Mouse (Mus musculus): ENCODE data around the gene Aloxe3. TPM values are rescaled to one million over a fixed set of nuclear protein-coding genes. Genes with fewer than 3 reads are reported as not detected.

Aloxe3 gene
- polyA plus RNA-seq, 1 experiment from 2014 or later: 0.66 TPM

GRCm38 (mm10) chr11:69117737-69118695 lies 7.7 kb upstream of the Aloxe3 start:
- peaks cover 21% of the 10 kb centered on the region for H3K27me3 ChIP-seq (ENCODE audit: control insufficient read depth, insufficient read depth, low read length)

GRCm38 (mm10) chr11:69118765-69119164 lies 6.9 kb upstream of the Aloxe3 start:
- under 1% methylated on average over 15 of the region's 15 CpGs for WGBS
- Histone ChIP-seq H3K36me3 (ENCODE audit: control insufficient read depth, insufficient read depth, low read length) (no peaks in the 10 kb centered on the region), H3K4me3 (ENCODE audit: low read depth, low read length) (peak overlapping the region; percentile 75), H3K4me1 (ENCODE audit: control insufficient read depth, insufficient read depth, low read length) (peaks cover 16% of the 10 kb centered on the region), H3K9me3 (ENCODE audit: control insufficient read depth, low read length) (no peaks in the 10 kb centered on the region), H3K9ac (ENCODE audit: low read length) (no peak overlapping the region), H3K27ac (ENCODE audit: low read depth, low read length) (no peak overlapping the region), H3K27me3 (ENCODE audit: control insufficient read depth, insufficient read depth, low read length) (peaks cover 21% of the 10 kb centered on the region), H3K4me2 (ENCODE audit: low read depth) (peak overlapping the region; percentile 98)
- ATAC-seq (ENCODE audit: insufficient read depth, low FRiP score, low TSS enrichment): peak; percentile 38; the same call in 1 of the 2 replicates
- peak; percentile 88 for DNase-seq (ENCODE audit: low spot score)

More at GRCm38 (mm10) chr11:69117737-69118695, 7.7 kb upstream of the Aloxe3 start:
- peaks cover 16% of the 10 kb centered on the region for H3K4me1 ChIP-seq (ENCODE audit: control insufficient read depth, insufficient read depth, low read length)
- peak overlapping the region; percentile 66 for H3K9ac ChIP-seq (ENCODE audit: low read length)
- peak overlapping the region; percentile 98 for H3K4me2 ChIP-seq (ENCODE audit: low read depth)
- ATAC-seq (ENCODE audit: insufficient read depth, low FRiP score, low TSS enrichment) (no peak), DNase-seq (ENCODE audit: low spot score) (peak; percentile 55)
- WGBS: under 1% methylated on average over 45 of the region's 45 CpGs
- H3K4me3 ChIP-seq (ENCODE audit: low read depth, low read length): peak overlapping the region; percentile 75
- 0 out of 2 replicates have a peak overlapping the region, but pooled peaks have one; percentile 10 for H3K27ac ChIP-seq (ENCODE audit: low read depth, low read length)
- H3K36me3 ChIP-seq (ENCODE audit: control insufficient read depth, insufficient read depth, low read length): no peaks in the 10 kb centered on the region
- H3K9me3 ChIP-seq (ENCODE audit: control insufficient read depth, low read length): no peaks in the 10 kb centered on the region

- H3K27ac ChIP-seq (ENCODE audit: low read depth, low read length): no peak overlapping the region
- H3K36me3 ChIP-seq (ENCODE audit: control insufficient read depth, insufficient read depth, low read length): no peaks in the 10 kb centered on the region
- peaks cover 18% of the 10 kb centered on the region for H3K27me3 ChIP-seq (ENCODE audit: control insufficient read depth, insufficient read depth, low read length)
- peaks cover 16% of the 10 kb centered on the region for H3K4me1 ChIP-seq (ENCODE audit: control insufficient read depth, insufficient read depth, low read length)
- H3K4me3 ChIP-seq (ENCODE audit: low read depth, low read length): peak overlapping the region; percentile 32
- peak overlapping the region; percentile 90 for H3K4me2 ChIP-seq (ENCODE audit: low read depth)
- ATAC-seq (ENCODE audit: insufficient read depth, low FRiP score, low TSS enrichment) (no peak), DNase-seq (ENCODE audit: low spot score) (no peak)
- no peak overlapping the region for H3K9ac ChIP-seq (ENCODE audit: low read length)
- 17% methylated on average over 14 of the region's 14 CpGs for WGBS
- H3K9me3 ChIP-seq (ENCODE audit: control insufficient read depth, low read length): no peaks in the 10 kb centered on the region
These were observed 6.1 kb upstream of the Aloxe3 start for GRCm38 (mm10) chr11:69119446-69120155.

GRCm38 (mm10) chr11:69120221-69121000 lies 5.3 kb upstream of the Aloxe3 start, which contains the start of gene Hes7:
Gene Hes7, plus strand, starts transcription at chr11:69120404.
- Histone ChIP-seq H3K36me3 (ENCODE audit: control insufficient read depth, insufficient read depth, low read length) (no peaks in the 10 kb centered on the region), H3K4me3 (ENCODE audit: low read depth, low read length) (peak within 1 kb of the TSS; percentile 69), H3K4me2 (ENCODE audit: low read depth) (peak within 1 kb of the TSS; percentile 90), H3K4me1 (ENCODE audit: control insufficient read depth, insufficient read depth, low read length) (peaks cover 16% of the 10 kb centered on the region), H3K9ac (ENCODE audit: low read length) (peak within 1 kb of the TSS; percentile 43; the same call in 1 of the 2 replicates), H3K27me3 (ENCODE audit: control insufficient read depth, insufficient read depth, low read length) (peaks cover 18% of the 10 kb centered on the region), H3K27ac (ENCODE audit: low read depth, low read length) (no peak within 1 kb of the TSS), H3K9me3 (ENCODE audit: control insufficient read depth, low read length) (no peaks in the 10 kb centered on the region)
- under 1% methylated on average over 27 of the region's 27 CpGs for WGBS
- DNase-seq (ENCODE audit: low spot score) (peak; percentile 50), ATAC-seq (ENCODE audit: insufficient read depth, low FRiP score, low TSS enrichment) (no peak)

GRCm38 (mm10) chr11:69121001-69121740 lies 4.5 kb upstream of the Aloxe3 start:
- under 1% methylated on average over 33 of the region's 33 CpGs for WGBS
- peaks cover 18% of the 10 kb centered on the region for H3K27me3 ChIP-seq (ENCODE audit: control insufficient read depth, insufficient read depth, low read length)
- H3K9ac ChIP-seq (ENCODE audit: low read length): peak overlapping the region; percentile 43; the same call in 1 of the 2 replicates
- H3K36me3 ChIP-seq (ENCODE audit: control insufficient read depth, insufficient read depth, low read length): no peaks in the 10 kb centered on the region
- peak overlapping the region; percentile 90 for H3K4me2 ChIP-seq (ENCODE audit: low read depth)
- no peak overlapping the region for H3K27ac ChIP-seq (ENCODE audit: low read depth, low read length)
- peak; percentile 54 for DNase-seq (ENCODE audit: low spot score)
- H3K4me3 ChIP-seq (ENCODE audit: low read depth, low read length): peak overlapping the region; percentile 69
- no peaks in the 10 kb centered on the region for H3K9me3 ChIP-seq (ENCODE audit: control insufficient read depth, low read length)
- no peak for ATAC-seq (ENCODE audit: insufficient read depth, low FRiP score, low TSS enrichment)
- H3K4me1 ChIP-seq (ENCODE audit: control insufficient read depth, insufficient read depth, low read length): peaks cover 20% of the 10 kb centered on the region

GRCm38 (mm10) chr11:69121741-69122335 lies 3.9 kb upstream of the Aloxe3 start:
- peak overlapping the region; percentile 43 for H3K9ac ChIP-seq (ENCODE audit: low read length)
- peak overlapping the region; percentile 90 for H3K4me2 ChIP-seq (ENCODE audit: low read depth)
- no peak for DNase-seq (ENCODE audit: low spot score)
- no peak overlapping the region for H3K27ac ChIP-seq (ENCODE audit: low read depth, low read length)
- H3K4me1 ChIP-seq (ENCODE audit: control insufficient read depth, insufficient read depth, low read length): peaks cover 22% of the 10 kb centered on the region
- H3K9me3 ChIP-seq (ENCODE audit: control insufficient read depth, low read length): no peaks in the 10 kb centered on the region
- no peak for ATAC-seq (ENCODE audit: insufficient read depth, low FRiP score, low TSS enrichment)
- peaks cover 18% of the 10 kb centered on the region for H3K27me3 ChIP-seq (ENCODE audit: control insufficient read depth, insufficient read depth, low read length)
- WGBS: 0% methylated on average over 31 of the region's 32 CpGs
- no peaks in the 10 kb centered on the region for H3K36me3 ChIP-seq (ENCODE audit: control insufficient read depth, insufficient read depth, low read length)
- peak overlapping the region; percentile 69 for H3K4me3 ChIP-seq (ENCODE audit: low read depth, low read length)

- Histone ChIP-seq H3K9me3 (ENCODE audit: control insufficient read depth, low read length) (no peaks in the 10 kb centered on the region), H3K9ac (ENCODE audit: low read length) (peak within 1 kb of the TSS; percentile 43), H3K27me3 (ENCODE audit: control insufficient read depth, insufficient read depth, low read length) (peaks cover 15% of the 10 kb centered on the region), H3K4me1 (ENCODE audit: control insufficient read depth, insufficient read depth, low read length) (peaks cover 22% of the 10 kb centered on the region), H3K4me3 (ENCODE audit: low read depth, low read length) (peak within 1 kb of the TSS; percentile 69), H3K4me2 (ENCODE audit: low read depth) (peak within 1 kb of the TSS; percentile 90), H3K27ac (ENCODE audit: low read depth, low read length) (peak within 1 kb of the TSS; percentile 60), H3K36me3 (ENCODE audit: control insufficient read depth, insufficient read depth, low read length) (no peaks in the 10 kb centered on the region)
- ATAC-seq (ENCODE audit: insufficient read depth, low FRiP score, low TSS enrichment) (peak; percentile 30; the same call in 1 of the 2 replicates), DNase-seq (ENCODE audit: low spot score) (peak; percentile 91)
- WGBS: under 1% methylated on average over 56 of the region's 66 CpGs
These were observed 3.3 kb upstream of the Aloxe3 start, which contains the start of gene 9130213A22Rik for GRCm38 (mm10) chr11:69122336-69122951. Gene 9130213A22Rik, minus strand, starts transcription at chr11:69122589.
